Mouse (Mus musculus): ENCODE results near the gene Pom121l2.

GRCm38 (mm10) chr13:22020901-22021339 is 39.9 kb downstream of the Pom121l2 start:
- TF ChIP-seq CTCF (IDR thresholded peaks at IDR 0.05; ENCODE audit: borderline replicate concordance, insufficient read depth, low read length) (no peak), POLR2A (IDR thresholded peaks at IDR 0.05; ENCODE audit: low read depth, low read length) (no peak)
